In genomic region chr5:99340311-99340989, GRCm38 (mm10) we compare ENCODE assay signal across 8 mouse cellular contexts.
DNase-seq lines count a peak whose midpoint lies in the region; ATAC-seq and TF ChIP-seq lines count a peak whose summit lies in the region.

No protein-coding gene starts in this region.

- no peaks in the 10 kb centered on the region for H3K36me3 ChIP-seq in embryonic facial prominence, embryonic 12.5 days
- H3K36me3 ChIP-seq in embryonic facial prominence, embryonic 10.5 days (replicated peaks), result no peaks in the 10 kb centered on the region
- H3K36me3 ChIP-seq in liver, adult 2 months (ENCODE audit: control insufficient read depth, insufficient read depth, low read length), result no peaks in the 10 kb centered on the region
- H3K36me3 ChIP-seq in heart, embryonic 15.5 days, result no peaks in the 10 kb centered on the region

- no peaks in the 10 kb centered on the region for H3K79me2 ChIP-seq in liver, adult 2 months (ENCODE audit: control insufficient read depth, insufficient read depth, low read length)

- 71% methylated on average over 8 of the region's 8 CpGs for WGBS in embryonic facial prominence, embryonic 12.5 days
- 79% methylated on average over 8 of the region's 8 CpGs for WGBS in embryonic facial prominence, embryonic 10.5 days
- 10% methylated on average over 8 of the region's 8 CpGs for WGBS in liver, adult 2 months
- WGBS in heart, embryonic 15.5 days, result 48% methylated on average over 8 of the region's 8 CpGs

- TF ChIP-seq POLR2A in liver, adult 2 months (IDR thresholded peaks at IDR 0.05; ENCODE audit: extremely low read depth, insufficient read depth, low read length), result no peak

- no peaks in the 10 kb centered on the region for H3K27me3 ChIP-seq in embryonic facial prominence, embryonic 12.5 days
- H3K27me3 ChIP-seq in embryonic facial prominence, embryonic 10.5 days (replicated peaks; ENCODE audit: low read depth, poor library complexity, severe bottlenecking), result no peaks in the 10 kb centered on the region
- no peaks in the 10 kb centered on the region for H3K27me3 ChIP-seq in liver, adult 2 months (ENCODE audit: control insufficient read depth, insufficient read depth, low read length)
- H3K27me3 ChIP-seq in heart, embryonic 15.5 days, result no peaks in the 10 kb centered on the region

- no peak overlapping the region for H3K4me3 ChIP-seq in embryonic facial prominence, embryonic 12.5 days
- no peak overlapping the region for H3K4me3 ChIP-seq in embryonic facial prominence, embryonic 10.5 days
- no peak overlapping the region; the same call in 1 of the 2 replicates for H3K4me3 ChIP-seq in liver, adult 2 months (ENCODE audit: insufficient read depth, low read depth, low read length)
- H3K4me3 ChIP-seq in heart, embryonic 15.5 days, result peak overlapping the region; percentile 42

- no peak for ATAC-seq in embryonic facial prominence, embryonic 12.5 days (ENCODE audit: insufficient number of reproducible peaks, insufficient read depth, low FRiP score, low TSS enrichment)
- ATAC-seq in heart, embryonic 15.5 days (replicated peaks; ENCODE audit: insufficient number of reproducible peaks, insufficient read depth, low FRiP score, low read depth), result peak; percentile 57

- 0 out of 2 replicates have a peak overlapping the region, but pooled peaks have one; percentile 30 for H3K4me2 ChIP-seq in embryonic facial prominence, embryonic 12.5 days (replicated peaks)
- H3K4me2 ChIP-seq in heart, embryonic 15.5 days, result peak overlapping the region; percentile 64

- no peaks in the 10 kb centered on the region for H3K9me3 ChIP-seq in embryonic facial prominence, embryonic 12.5 days
- no peaks in the 10 kb centered on the region for H3K9me3 ChIP-seq in embryonic facial prominence, embryonic 10.5 days
- H3K9me3 ChIP-seq in heart, embryonic 15.5 days (replicated peaks), result no peaks in the 10 kb centered on the region

- no peak overlapping the region for H3K27ac ChIP-seq in embryonic facial prominence, embryonic 12.5 days
- no peak overlapping the region for H3K27ac ChIP-seq in embryonic facial prominence, embryonic 10.5 days (replicated peaks)
- H3K27ac ChIP-seq in liver, adult 2 months (replicated peaks; ENCODE audit: insufficient read depth, low read depth, low read length), result peak overlapping the region; percentile 90
- H3K27ac ChIP-seq in heart, embryonic 15.5 days, result peak overlapping the region; percentile 84

- H3K9ac ChIP-seq in embryonic facial prominence, embryonic 12.5 days, result no peak overlapping the region
- H3K9ac ChIP-seq in liver, adult 2 months (ENCODE audit: low read depth, low read length), result peak overlapping the region; percentile 25
- H3K9ac ChIP-seq in heart, embryonic 15.5 days, result peak overlapping the region; percentile 29

- DNase-seq in embryonic facial prominence, embryonic 10.5 days (ENCODE audit: low spot score), result no peak
- DNase-seq in liver, adult 2 months (ENCODE audit: extremely low read depth, low read depth, low spot score), result peak; percentile 97
- no peak for DNase-seq in liver
- DNase-seq in lung, postnatal 10 days, result peak; percentile 38
- no peak for DNase-seq in adrenal gland, postnatal 14 days
- no peak for DNase-seq in embryo, embryonic 9.5 days (ENCODE audit: extremely low spot score)

- no peak for TF ChIP-seq CTCF in liver, adult 2 months (IDR thresholded peaks at IDR 0.05; ENCODE audit: low read depth, low read length)

- peaks cover 8% of the 10 kb centered on the region for H3K4me1 ChIP-seq in embryonic facial prominence, embryonic 12.5 days
- H3K4me1 ChIP-seq in embryonic facial prominence, embryonic 10.5 days, result peaks cover 17% of the 10 kb centered on the region
- H3K4me1 ChIP-seq in liver, adult 2 months (ENCODE audit: control insufficient read depth, insufficient read depth, low read length), result peaks cover 2% of the 10 kb centered on the region; the same call in 1 of the 2 replicates
- H3K4me1 ChIP-seq in heart, embryonic 15.5 days (replicated peaks), result peaks cover 12% of the 10 kb centered on the region

Comparison
In these comparisons a context has a peak if more than half of its experiments do, and no peak if none do; other contexts are left out.
1. DNase-seq: peak in liver, adult 2 months (single experiment) and lung, postnatal 10 days (single experiment); none in embryonic facial prominence, embryonic 10.5 days (single experiment), liver (single experiment), adrenal gland, postnatal 14 days (single experiment) and embryo, embryonic 9.5 days (single experiment).
2. H3K27ac ChIP-seq: peak in liver, adult 2 months (single experiment) and heart, embryonic 15.5 days (single experiment); none in embryonic facial prominence, embryonic 12.5 days (single experiment) and embryonic facial prominence, embryonic 10.5 days (single experiment).